Mouse (Mus musculus) heart, embryonic 11.5 days (tissue): ENCODE measurements around the gene Gm21764. TPM values are rescaled to one million over a fixed set of nuclear protein-coding genes. Genes with fewer than 3 reads are reported as not detected.
"Not testable (repeated sequence)": the region's sequence is repeated elsewhere in the genome, so short reads cannot be mapped to it uniquely, and the experiment has no call there.

Source experiments
- ATAC-seq: fragments of 200-750 bp; cut with Nextera tagmentation; replicated peaks from 2 replicates; pipeline ENCODE4 v1.8.0; 2017; ENCODE audit warnings: moderate library complexity; ENCODE audit not compliant: insufficient number of reproducible peaks, low FRiP score, low TSS enrichment
- H3K27ac ChIP-seq: fragments of 300-500 bp; sonication (generic); 2 replicates; pipeline ENCODE4 v1.5.1; 2014; ENCODE audit warnings: mild to moderate bottlenecking, low read depth, low read length
- H3K27me3 ChIP-seq: fragments of 300-500 bp; sonication (generic); 2 replicates; pipeline ENCODE4 v1.6.1; 2014; ENCODE audit warnings: mild to moderate bottlenecking, low read length, mixed read lengths; ENCODE audit not compliant: control insufficient read depth, insufficient read depth
- H3K36me3 ChIP-seq: fragments of 300-500 bp; sonication (generic); 2 replicates; pipeline ENCODE4 v1.6.1; 2014; ENCODE audit warnings: mild to moderate bottlenecking, low read length, moderate library complexity, mixed read lengths; ENCODE audit not compliant: control insufficient read depth, insufficient read depth
- H3K4me1 ChIP-seq: fragments of 300-500 bp; sonication (generic); 2 replicates; pipeline ENCODE4 v1.6.1; 2014; ENCODE audit warnings: low read length; ENCODE audit not compliant: control insufficient read depth, insufficient read depth
- H3K4me2 ChIP-seq: fragments of 300-500 bp; sonication (generic); 2 replicates; pipeline ENCODE4 v1.6.1; 2014; ENCODE audit warnings: mild to moderate bottlenecking, moderate library complexity
- H3K4me3 ChIP-seq: fragments of 300-500 bp; sonication (generic); 2 replicates; pipeline ENCODE4 v1.5.1; 2014; ENCODE audit warnings: low read depth, low read length
- H3K9ac ChIP-seq: fragments of 300-500 bp; sonication (generic); 2 replicates; pipeline ENCODE4 v1.6.1; 2014; ENCODE audit warnings: mild to moderate bottlenecking, low read depth, low read length, moderate library complexity
- H3K9me3 ChIP-seq: fragments of 300-500 bp; sonication (generic); replicated peaks from 2 replicates; pipeline ENCODE4 v1.6.1; 2016; ENCODE audit warnings: low read length; ENCODE audit not compliant: control insufficient read depth
- WGBS: fragments of 180-500 bp; shearing (Covaris S2); extraction: QIAGEN DNeasy Blood & Tissue Kit; methylation state at CpG from one replicate; pipeline ENCODE4 v1.1.7; 2014; ENCODE audit not compliant: insufficient replicate concordance; 5-methylcytosine and 5-hydroxymethylcytosine counted together
- polyA plus RNA-seq: library from polyadenylated mRNA; unstranded; fragments of >200 nt; fragmentation: Nextera tagmentation; extraction: Ambion mirVana; gene quantifications from 2 replicates; pipeline ENCODE4 v1.2.1, GENCODE M21; 2014

Gm21764 gene
- not detected in 2 replicates for polyA plus RNA-seq

DNA sequence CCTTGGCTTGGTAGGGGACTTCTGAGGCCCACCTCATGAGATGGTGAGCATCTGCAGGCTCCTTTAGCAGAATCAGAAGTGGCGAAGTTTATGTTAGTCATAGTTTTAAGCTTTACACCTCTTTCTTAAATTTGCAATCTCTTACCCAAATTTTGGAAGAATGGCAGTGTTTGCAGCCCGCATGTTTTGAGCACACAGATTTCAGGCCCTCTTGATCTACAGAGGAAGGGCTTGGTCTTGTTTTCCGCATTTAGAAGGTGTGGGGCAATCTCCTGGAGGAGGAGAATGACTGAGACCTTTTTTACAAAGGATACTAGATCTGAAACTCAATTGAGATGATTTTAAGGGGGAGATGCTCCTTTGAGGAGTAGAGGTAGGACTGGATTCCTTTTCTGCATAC lies at the start of gene Gm21764:
Gene Gm21764, minus strand, starts transcription at position 101 of the 400 bp plus-strand sequence.
- H3K4me2 ChIP-seq, H3K36me3 ChIP-seq, H3K9ac ChIP-seq, H3K4me1 ChIP-seq, H3K27me3 ChIP-seq, H3K27ac ChIP-seq, H3K9me3 ChIP-seq, H3K4me3 ChIP-seq, ATAC-seq: not testable (repeated sequence)
- WGBS: no CpG with 5 or more reads among the region's 3 CpGs

DNA sequence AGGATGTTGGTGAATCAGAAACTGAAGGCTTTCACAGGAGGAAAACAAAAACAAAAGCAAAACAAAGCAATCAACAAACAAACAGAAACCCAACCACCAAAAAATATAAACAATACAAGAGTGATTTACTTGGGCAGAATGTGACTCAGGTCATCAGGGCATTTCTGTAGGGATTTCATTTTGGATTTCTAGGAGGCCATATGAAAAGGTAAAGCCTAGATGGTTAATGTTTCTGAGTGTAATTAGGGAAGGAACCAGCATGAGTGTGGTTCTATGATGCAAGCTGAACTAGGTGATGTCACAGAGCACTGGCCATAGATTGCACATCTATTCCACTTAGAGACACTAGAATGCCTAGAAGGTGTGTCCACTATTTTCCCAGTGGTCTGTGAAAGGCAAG lies 27.2 kb upstream of the Gm21764 start, which contains the start of gene Ssty1:
Gene Ssty1, plus strand, starts transcription at position 301 of the 400 bp plus-strand sequence.
- H3K9ac ChIP-seq, H3K9me3 ChIP-seq, H3K4me3 ChIP-seq, H3K4me1 ChIP-seq, H3K36me3 ChIP-seq, H3K27me3 ChIP-seq, ATAC-seq, H3K27ac ChIP-seq, H3K4me2 ChIP-seq: not testable (repeated sequence)

Other genes starting within 250 kb of the Gm21764 start
- gene Gm21904, start 215.5 kb downstream of the Gm21764 start, polyA plus RNA-seq: not detected in 2 replicates
- gene Gm20772, start 187.1 kb downstream of the Gm21764 start, polyA plus RNA-seq: not detected in 2 replicates
- not detected in 2 replicates for gene Gm20831, start 187.1 kb downstream of the Gm21764 start, polyA plus RNA-seq
- gene Srsy, start 124.5 kb downstream of the Gm21764 start, polyA plus RNA-seq: not detected in 2 replicates
- gene Ssty1, start 27.3 kb upstream of the Gm21764 start, polyA plus RNA-seq: not detected in 2 replicates